Mouse (Mus musculus) urinary bladder, adult 18-20 months (tissue): ENCODE measurements around the gene Gjd3.

Source experiments
- DNase-seq, 2 experiments: peaks; one replicate each; pipeline ENCODE4 v3.0.0; 2022; ENCODE audit warnings: low spot score in 2 of 2, mixed read lengths in 2 of 2

Gene Gjd3

DNA sequence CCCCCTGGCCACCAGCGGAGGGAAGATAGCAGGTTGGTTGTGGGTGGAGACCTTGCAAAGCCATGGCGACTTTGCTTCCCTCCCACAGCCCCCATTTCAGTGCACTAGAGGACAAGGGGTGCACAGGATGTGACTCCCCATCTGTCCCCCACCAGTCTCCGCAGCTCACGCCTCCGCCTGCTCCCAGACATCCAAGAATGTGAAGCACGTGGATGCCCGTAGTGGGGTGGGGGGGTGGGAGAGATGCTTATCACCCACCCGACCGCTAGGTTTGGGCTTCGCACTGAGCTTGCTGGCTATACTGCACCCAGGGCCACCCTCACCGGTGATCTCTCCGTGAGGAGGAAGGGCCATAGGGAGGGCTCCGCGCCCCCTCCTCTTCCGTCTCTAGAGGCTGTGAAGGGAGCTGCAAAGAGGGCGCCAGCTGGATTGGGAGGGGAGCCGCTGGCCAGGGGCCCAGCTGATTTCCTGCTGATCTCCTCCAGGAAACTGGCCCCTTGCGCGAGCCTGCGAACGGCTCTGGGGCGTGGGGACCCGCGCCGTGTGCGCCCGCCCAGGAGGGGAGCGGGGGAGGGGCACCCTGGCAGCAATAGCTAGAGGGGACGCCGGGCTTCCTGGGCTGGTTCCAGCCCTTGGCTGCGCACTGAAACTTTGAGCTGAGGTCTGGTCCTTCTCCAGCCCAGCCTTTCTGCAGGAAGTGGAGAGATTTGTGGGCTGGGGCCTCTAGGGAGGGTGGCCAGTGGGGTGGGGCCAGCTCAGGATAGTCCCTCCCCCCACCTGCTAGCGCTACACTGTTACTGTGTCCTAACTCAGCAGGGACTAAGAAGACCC lies 19.4 kb downstream of the Gjd3 start:
- peak in 1 of 2 experiments; percentile 67 for DNase-seq

DNA sequence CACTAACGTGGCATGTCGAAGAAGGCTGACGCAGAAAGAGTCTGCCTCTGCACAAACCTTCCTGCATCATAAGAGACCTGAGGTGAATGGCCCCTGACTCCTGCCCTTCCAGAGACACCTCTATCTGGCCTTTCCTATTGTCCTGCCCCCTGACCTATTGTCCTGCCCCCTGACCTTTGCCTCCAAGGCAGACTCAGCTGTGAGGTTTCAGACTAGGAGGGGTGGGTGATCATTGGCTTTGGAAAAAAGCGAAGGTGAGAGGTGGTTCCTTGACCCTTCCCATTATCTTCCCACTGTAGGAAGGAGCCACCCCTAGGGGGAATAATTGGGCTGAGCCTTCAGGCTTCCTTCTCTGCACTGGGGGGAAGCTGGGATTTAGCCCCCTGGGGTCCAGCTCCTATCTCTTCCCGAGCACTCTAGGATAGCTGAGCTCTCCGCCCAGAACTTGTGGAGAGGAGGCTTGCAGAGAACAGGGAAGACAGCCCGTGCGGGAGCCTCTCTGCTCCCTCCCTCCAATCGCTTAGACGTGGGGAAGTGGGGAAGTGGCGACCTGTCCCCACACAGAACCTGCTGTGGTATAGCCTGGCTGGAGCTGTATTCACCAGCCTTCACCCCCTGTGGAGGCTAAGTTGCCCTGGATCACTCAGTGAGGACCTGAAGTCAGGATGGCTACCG lies 20.3 kb downstream of the Gjd3 start:
- DNase-seq: no peak

DNA sequence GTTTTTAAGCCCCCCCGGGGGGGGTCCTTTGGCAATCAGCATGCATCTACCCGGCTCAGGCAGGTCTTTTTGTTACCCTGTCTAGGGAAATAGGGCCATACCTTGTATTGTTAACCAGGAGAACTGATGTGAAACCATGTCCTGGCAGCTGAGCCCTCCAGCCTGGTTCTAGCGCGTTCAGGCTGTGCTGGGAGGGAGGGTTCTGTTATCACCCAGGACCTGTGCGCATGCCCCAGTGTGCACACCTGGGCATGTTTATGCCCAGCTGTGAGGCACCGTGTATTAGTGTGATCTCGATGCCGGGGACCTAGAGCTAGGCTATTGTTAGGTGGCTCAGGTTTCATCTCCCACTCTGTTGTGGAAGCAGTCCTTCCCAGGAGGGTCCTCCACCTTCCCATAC lies 21.1 kb downstream of the Gjd3 start:
- no peak for DNase-seq

DNA sequence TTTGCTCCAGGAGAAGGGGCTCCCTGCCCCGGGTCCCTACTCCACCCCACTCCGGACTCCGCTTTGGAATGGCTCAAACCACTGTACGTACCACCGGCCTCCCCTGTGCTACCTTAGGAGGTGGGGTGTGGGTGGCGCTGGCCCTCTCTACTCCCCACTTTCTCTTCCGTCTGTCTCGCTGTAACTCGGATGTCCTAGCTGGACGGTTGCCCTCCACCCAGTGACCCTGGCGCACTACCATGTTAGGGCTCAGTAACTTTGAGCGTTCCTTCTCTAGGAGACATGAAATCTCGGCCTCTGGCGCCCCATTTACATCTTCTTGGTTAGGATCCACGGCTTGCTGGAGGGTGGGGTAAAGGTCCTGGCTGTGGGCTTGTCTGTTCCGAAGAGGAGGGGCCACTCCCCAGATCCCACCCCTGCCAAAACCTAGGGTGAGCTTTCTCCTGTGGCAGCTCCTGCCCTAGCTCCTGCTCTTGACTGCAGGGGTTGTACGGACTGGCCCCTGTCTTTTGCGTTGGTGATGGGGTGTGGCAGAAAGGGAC lies 21.7 kb downstream of the Gjd3 start:
- DNase-seq: no peak

DNA sequence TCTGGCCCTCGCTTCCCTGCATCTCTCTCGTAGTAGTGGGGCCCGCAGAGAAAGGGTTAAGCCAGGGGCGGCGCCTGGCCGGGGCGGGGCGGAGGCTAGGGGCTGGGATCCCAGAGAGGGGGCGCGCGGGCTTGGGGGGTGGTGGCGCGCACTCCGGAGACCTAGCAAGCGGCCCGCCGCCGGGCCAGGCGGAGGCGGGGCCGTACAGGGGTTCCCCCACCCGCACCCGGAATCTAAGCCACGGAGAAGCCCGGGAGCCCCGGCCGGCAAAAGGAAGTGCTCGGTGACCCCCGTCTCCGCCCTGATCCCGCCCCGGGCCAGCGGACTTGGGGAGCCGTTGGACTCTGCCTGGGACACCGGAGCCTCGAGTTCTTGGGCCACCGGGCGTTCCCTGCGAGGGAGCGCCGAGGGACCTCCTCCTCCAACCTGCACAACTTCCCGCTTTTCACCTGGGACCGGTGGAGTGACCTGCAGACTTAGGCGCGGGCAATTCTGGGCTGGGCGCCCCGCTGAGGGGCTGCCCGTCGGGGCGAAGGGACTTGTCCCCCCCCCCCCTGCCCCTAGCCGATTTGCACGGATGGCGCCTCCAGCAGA lies 22.4 kb downstream of the Gjd3 start:
- DNase-seq: peak in 1 of 2 experiments; percentile 76

DNA sequence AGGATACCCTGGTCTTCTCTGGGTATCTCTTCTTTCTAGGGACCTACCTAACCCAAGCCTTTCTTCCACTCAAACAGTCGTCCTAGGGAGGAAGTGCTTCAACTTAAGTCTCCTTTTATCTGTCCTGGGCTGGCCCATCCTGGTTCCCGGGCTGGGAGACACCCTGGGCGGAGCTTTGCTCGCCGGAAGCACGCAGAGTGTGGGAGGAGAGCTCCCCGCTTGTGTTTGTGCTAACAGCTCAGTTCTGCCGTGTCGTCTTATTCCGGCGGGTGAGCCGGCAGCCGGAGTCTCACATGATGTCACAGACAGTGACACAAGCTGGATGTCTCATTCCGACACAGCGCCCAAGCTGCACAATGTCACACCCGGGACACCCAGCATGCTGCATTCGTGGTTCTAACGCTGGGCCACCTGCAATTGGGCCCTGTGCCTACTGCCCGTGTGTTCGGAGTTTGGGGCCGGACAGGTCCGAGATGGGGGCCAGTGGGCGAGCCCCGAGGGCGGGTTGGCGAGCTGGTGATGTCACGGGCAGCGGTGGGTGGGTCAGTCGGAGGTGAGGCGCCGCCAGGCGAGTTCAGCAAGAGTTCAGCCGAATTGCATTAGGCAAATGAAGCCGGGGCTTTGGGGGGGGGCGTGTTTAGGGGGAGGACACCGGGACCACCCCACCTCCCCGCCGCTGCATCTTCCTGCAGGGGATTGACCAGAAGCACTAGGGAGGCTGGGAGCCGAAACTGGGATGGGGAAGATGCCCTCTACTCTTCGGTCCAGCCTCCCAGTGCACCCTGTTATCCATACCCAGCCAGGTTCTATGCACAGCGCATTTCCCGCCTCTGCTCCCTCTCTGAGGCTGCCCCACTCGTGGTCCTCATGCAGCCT lies 23.1 kb downstream of the Gjd3 start:
- peak; percentile 58 to 84 for DNase-seq

DNA sequence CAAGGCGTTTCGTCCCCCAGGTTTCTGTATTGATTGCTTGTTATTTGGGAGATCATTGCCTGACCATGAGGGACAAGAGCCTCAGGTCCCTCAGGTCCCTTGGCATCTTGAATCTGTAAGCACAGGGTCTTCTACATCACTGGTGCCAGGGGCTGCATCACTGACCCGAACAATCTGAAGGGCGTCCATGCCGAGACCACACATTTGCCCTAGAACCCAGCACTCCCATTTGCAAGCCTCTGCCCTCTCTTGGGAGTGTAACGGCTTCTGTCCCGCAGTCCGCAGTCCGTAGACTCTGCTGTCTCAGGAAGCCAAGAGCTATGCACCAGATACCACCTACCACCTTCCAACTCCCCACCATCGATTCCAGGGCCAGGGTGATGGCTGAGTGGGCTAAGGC lies 26.5 kb downstream of the Gjd3 start:
- no peak for DNase-seq

DNA sequence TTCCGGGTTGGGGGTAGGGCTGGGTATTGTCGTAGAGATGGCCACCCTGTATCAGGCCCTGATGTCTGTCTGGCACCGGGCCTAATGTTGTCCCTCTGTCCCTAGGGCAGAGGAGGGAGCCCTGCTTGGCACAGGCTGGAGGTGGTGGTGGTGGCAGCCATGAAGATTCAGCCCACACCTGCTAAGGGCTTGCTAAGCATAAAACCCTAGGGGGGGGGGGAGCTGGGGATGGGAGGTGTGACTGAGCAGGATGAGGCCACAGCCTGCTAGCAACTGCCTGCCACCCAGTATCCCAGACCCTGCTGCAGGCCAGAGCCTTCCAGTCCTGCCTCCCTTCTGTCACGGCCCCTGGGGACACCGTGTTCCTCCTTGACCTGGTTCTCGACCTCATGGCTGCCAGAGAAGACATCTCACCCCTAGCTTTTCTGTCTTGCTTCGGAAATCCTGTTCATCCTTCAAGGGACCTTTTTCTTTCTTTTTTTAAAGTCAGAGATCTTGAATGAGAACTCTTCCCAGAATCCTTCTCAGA lies 27.0 kb downstream of the Gjd3 start:
- no peak for DNase-seq

DNA sequence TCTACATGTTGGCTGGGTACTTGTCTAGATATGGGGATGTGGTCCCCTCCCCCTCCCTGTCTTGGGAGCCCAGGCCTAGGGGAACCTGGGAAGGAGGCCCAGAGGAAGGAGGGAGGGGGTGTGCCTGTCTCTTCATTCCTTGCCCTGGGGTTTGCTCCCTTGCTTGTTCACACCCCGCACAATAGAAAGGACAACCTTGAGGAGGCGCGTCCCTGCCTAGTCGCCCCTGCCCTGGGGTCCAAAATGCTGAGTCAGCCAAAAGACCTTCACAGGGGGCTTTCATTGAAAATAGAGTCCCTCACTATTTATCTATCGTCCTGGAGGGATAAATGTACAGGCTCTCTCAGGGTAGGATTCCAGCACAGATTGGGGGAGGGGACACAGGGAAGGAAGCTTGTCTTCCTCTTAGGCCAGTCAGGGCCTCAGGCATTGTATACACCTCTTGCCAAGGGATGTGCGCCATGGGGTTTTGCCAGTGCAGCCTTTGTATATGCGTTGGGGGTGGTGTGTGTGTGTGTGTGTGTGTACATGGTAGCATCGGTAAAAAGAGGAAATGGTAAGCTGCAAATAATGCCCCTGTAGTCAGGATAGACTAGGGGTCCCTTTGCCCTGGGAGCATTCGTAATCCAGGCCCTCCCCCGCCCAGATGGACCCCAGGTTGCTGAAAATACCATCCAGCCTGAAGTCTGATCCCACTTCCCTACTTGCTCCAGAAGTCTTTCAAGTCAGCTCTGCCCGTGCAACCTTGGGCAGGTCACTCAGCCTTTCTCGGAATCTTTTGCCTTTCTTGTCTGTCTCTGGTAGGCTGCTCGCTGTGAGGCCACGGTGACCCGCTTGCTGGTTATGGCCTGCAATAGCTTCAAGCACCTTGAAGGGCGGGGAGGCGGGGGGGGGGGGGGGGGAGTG lies 27.8 kb downstream of the Gjd3 start:
- no peak for DNase-seq

DNA sequence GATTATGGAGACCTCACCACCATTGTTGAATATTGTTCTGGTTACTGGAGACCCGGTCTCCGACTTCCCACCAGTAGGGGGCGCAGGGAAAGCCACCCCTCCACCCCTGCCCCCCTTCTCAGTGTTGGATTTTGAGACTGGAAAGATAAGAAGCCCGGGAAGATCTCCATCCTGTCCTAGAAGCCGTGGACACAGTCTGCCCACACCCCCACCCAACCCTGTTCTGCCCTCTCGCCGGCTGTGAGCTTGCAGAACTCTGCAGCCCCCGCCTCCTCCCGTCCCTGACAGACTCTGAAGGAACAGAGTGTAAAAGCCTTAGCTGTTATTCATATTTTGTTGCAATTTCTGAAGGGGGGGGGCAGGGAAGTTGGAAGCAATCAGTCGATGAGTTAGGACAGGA lies 28.4 kb downstream of the Gjd3 start:
- no peak for DNase-seq

DNA sequence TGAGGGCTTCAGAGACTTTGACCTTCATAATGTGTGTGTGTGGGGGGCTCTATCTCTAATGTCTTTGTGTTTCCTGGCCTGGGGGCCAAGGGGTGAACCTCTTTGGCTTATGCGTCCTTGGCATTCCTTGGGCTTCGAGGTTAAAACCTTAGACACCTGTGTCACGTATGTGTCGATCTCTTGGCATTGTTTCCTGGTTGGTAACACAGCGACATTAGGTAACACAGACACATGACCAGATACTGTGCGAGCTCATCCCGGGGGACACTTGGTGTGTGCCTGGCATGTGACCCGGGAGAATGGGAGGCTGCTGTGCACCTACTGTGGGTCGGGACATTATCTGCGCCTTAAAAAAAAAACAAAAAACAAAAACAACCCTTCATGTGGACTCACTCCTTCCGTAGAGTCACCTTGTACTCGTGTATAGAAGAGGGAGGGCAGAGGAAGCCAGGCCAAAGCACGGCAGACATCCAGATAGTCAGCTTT lies 28.9 kb downstream of the Gjd3 start:
- no peak for DNase-seq

DNA sequence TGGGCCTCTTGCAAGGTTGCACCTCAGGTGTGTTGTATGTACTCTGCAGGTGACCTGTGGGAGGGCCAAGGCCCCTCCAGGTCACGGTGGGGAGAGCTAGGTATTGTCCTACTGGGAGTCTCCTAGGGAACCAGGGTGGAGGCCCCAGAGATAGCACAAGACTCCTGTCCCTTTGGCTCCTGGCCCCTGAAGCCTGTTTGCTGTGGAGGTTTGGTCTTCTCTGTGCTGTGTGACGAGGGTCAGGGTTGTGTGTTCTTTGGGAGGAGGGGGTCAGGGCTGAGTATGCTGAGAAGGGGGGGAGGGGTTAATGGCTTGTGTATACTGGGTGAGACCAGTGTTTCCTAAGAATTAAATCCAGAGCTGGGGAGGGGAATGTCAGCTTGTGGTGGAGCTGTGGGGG lies 29.5 kb downstream of the Gjd3 start:
- no peak for DNase-seq

DNA sequence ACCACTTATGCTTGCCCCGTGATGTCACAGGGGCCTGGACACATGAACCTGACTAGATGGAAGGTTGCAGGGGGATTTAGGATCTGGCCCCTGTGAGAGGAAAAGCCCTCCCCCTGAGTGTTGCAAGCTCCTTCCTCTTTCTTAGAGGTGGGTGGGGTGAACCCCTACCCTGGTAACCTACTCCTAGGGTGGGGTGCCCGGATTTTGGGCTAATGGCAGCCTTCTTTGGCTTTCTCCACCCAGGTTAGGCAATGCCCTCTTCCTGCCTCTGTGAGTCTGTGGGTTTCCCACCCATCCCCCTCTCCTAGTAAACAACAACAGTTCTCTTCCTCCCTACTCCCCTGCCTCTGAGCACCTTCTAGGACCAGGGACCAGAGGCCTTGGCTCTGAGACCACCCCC lies 30.1 kb downstream of the Gjd3 start:
- no peak for DNase-seq

DNA sequence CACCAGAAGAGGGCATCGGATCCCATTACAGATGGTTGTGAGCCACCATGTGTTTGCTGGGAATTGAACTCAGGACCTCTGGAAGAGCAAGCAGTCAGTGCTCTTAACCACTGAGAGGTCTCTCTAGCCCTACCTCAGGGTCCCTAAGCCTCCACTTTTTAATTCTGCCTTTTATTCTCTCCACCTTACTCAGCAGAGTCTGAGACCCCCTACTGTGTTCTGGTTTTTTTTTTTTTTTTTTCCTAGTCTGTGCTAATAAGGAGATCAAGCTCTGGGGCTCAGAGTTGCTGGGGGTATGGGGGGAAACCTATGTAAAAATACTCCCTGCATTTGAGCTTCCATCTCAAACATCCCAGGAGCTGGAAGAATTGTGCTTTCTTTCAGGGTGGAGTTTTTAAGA lies 30.7 kb downstream of the Gjd3 start:
- no peak for DNase-seq

DNA sequence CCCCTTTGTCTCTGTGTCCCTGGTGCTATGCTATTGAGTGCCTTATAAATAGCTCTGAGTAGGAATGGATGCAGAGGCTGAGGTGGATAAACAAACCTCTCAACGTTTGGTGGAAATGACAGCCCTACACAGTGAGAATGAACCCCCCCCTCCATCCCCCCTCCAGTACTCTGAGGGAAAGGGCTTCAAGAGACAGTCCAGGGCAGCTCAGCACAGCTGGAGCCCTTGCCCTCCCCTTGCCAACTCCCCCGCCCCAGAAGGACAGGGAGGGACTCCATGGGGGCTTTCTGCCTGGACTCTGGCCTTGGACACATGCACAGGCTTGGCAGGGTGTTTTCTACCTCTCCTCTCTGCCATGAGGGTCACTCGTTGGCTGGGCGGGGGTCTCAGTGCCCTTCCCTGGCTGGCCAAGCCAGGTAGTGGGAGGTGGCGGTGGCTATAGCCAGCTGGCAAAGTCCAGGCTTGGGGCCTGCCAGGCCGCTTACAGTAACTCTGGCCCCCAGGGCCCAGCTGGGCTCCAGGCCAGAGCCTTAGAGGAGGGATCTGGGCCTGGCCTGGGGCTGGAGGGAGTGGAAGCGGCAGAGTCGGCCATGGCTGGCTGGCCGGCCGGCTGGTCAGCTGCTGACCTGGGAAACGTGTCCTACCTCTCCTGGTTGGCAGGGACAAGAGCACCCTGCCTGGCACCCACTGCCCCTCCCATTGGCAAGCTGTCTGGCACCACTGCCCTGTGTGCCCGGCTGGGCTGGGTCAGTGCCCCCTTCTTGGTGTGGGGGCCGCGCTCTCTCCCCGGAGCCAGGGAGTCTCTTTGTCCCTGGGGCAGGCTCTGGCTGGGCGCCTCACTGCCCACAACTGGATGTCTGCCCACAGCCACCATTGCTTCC lies 31.6 kb downstream of the Gjd3 start:
- DNase-seq: peak in 1 of 2 experiments; percentile 74

DNA sequence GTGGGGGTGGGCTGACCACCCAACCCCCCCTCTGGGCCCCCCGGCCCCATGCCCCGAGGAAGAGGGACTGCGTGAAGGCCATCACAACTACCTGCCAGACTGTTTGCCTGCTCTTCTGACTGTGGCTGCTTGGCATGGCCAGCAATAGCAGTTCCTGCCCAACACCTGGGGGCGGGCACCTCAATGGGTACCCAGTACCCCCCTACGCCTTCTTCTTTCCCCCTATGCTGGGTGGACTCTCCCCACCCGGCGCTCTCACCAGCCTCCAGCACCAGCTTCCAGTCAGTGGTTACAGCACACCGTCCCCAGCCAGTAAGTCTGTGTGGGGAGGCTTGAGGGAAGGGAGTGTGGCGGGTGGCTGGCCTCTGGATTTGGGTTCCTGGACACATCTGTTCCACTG lies 32.3 kb downstream of the Gjd3 start:
- no peak for DNase-seq

DNA sequence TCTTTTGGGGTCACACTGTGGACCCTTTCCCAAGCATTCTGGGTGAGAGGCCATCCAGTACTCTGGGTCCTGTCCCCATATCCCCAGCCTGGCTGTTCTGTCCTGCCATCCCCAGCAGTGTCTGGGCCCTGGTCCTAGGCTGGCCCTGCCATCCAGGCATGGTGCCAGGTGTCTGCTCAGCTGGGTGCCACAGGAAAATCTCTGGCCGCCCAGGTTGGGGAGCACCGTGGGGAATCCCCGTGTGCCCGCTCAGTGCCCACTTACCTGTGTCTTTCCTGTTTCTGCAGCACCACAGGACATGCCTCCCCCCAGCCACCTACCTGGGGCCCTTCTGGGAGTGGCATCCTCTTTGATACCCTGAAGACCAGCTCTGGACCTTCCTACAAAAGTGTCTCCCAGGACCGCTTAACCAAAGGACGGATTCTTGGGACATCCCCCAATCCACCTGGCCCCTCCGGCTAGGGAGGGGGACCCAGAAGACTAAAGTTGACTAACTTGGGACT lies 32.8 kb downstream of the Gjd3 start:
- DNase-seq: no peak

DNA sequence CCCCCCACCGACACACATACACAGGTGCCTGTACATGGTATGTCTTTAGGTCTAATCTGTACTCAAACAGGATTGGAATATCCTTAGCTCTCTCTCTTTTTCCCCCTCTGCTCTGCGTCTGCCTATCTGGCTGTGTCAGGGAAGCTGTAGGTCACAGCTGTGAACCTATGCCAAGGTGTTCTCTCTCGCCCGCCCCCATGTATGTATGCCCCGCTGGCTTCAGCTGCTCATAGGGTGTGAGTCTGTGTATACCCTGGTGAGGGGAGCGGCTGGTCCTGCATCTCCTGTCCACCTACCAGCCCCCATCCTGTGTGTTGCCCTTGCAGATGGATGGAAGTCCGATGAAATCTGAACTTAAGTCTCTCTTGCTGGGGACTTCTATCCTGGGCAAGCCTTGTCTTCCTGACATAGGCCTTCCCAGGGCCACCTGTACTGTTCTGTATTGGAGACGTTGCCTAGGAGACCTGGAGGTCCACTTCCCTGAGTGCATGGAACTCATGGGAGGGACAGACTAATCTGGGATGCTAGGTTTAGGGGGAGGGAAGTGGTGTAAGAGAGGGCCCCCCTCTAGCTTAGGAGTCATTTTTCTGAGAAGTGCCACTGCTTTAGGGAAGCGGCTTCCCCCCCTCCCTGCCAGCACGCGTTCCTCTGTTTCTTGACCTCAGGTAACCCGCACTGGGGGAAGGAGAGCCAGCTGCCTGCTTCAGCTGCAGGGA lies 33.4 kb downstream of the Gjd3 start:
- no peak for DNase-seq
